Mouse (Mus musculus) left cerebral cortex, postnatal 25 days (tissue): ENCODE measurements at regions not wholly inside any gene's neighbourhood (a gene's known extent, or its start where the extent isn't known, plus 50 kb on each side); places are given as distances from the start of the nearest gene placed in this dataset.

Source experiments
- DNase-seq, 2 experiments: peaks; one replicate each; pipeline ENCODE4 v3.0.0; 2022; ENCODE audit warnings: low spot score in 2 of 2, mixed read lengths in 1 of 2
- intact Hi-C: fragments of 180-260 bp; cut with DNase I; formaldehyde crosslinking; loops from one replicate; pipeline ENCODE4 v1.15.1; 2025

DNA sequence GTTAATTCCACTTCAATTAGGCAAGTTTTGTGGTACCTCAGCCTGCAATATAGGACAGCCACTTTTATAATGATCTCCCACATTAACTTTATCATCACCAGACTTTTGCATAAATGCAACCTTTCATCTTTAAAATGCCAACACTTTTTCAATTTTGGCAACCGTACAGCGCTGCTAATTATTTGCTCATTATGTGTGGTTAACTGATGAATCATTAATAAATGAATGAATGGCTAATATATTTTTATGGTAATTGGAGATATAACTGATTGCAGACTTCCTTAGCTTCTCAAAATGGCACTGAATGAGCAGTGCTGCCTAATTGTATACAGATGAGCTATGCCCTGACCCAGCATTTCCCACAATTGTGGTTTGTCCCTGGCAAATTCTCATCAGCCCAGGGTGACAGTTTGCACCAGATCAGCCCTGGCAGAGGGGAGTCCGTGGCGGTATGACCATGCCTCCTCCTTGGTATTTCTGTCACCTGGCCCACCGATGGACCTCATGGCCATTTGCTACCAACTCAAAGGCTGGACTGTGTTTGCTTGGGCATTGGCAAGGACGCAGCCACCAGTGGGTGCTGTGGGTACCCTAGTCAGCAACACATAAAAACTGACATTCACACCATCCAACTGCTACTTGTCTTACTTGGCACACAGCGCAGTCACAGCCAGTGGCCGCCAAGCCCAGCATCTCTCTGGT lies 173.7 kb upstream of the Lmo4 start:
- intact Hi-C loops, result no loop called here
- no peak for DNase-seq

DNA sequence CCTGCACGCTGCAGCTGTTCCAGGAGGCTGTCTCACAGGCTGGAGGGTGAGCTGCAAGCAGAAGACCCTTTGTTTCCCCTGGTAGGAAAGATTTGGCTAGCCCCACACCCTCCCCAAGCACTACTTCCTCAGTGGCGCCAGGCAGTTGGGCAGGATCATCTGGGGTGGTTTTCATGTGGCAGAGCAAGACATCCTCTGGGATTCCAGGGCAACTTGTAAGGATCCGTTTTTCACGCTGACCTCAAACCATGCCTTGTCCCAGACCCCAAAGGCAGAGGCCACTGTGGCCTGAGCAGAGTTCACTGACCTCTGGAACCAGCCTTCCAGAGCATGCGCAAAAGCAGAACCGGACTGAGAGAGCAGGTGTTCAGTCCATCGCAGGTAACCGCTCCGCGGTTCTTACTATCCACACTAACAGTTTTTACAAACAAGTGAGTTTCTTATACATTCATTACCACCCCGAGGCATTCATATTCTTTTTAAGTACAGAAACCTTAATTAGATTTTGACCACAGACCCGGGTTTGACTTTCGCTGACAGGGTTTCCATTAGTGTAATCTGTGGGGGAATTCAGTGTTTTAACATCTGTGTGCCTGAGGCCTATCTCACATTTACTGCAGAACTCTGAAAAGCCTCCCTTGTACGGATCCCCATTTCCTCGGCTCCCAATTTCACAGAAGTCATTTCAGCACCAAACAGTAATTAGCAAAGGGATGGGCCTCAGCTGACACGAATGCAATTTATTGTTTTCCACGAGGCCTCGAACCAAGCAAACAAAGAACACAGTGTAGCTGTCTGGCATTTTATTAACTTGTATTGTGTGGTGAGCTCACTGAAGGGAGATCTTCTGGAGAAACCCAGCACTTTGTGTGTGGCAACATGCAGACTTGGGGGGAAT lies 172.9 kb upstream of the Lmo4 start:
- no peak for DNase-seq
- intact Hi-C loops, result no loop called here

DNA sequence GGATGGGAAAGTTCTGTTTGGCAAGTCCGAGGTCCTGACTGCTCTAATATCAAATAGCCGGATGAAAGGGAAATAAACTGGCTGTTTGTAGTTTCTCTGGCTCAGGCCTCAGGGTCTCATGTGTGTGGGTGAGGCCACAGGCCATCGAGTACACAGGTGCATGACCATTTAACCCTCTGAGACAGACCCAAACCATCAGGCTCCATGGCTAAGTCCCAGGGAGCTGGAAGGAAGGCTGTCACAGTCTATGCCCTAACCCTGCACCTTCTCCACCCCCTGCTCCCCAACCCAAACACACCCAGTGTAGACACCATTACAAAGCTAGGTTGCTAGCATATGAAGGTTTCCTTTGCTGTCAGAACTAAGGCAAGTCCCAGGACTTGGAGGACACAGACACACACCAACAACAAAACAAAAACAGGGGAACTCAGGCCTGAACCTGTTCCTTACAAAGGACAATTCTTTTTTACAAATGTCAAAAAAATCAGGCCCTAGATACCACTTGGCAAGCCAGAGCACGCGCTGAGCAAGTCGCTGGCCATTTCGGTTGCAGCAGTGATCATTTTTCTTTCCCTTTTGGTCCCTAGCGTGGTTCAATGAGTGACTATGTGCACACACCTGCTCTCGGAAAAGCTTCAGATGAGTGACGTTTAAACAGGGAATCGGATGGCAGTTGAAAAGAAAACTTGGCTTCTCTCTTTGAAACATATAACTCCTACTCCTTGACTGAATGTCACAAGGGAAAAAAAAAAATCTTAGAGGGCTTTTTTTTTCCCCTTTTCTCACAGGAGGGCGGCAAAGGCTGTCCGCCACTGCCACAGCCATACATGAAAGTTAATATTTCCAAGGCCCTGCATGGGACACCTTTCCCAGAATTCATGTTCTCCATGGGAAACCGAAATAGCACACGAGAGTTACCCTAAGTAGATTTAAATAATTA lies 171.7 kb upstream of the Lmo4 start:
- intact Hi-C loops, result no loop called here
- DNase-seq, result no peak

DNA sequence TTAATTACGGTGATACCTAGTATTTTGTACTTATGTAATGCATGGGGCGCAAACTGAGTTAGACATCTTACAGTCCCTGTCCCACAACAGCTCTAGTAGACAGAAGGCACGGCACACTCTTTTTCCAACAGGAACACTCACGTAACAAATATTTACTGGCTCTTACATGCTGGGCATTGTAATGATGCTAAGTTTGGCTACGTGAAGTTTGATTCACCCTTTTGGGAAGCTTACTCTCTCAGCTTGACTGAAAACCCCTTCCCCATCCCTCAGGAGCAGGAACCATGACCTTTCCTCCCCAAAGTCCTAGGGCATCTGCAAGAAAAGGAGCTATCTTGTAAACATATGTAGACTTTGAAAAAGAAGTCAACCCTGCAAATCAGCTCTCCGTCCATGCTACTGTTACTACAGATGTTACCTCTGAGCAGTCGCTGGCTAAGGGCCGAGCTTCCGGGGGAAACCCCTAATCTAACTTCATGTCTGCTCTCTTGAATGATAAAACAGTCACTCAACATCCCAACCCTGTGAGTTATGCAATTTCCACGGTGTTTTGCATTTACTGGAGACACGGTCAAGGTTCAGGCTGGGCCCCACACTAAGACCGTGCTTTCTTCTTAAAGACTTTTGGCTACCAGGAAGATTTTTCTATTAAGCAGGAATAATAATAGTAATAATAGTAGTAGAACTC lies 170.8 kb upstream of the Lmo4 start:
- intact Hi-C loops, result no loop called here
- DNase-seq, result no peak

DNA sequence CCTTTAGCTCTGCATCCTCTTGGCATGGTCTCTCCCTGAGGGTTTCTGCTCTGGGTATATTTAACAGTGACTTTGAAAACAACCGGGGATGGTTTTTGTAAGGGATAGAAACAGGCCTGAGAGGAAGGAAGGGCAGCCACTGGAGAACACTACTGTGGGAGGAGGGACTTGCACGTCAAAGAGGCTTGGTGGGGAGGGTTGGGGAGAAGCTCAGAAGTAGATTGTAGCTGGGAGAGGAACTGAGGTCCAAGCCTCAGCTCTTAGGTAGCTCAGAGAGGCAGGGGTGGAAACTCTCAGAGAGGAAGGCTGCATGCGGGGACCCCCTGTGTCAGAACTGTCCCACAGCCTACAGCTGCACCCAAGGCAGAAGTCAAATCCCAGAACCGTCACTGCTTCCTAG lies 163.3 kb upstream of the Lmo4 start:
- intact Hi-C loops, result no loop called here
- no peak for DNase-seq

DNA sequence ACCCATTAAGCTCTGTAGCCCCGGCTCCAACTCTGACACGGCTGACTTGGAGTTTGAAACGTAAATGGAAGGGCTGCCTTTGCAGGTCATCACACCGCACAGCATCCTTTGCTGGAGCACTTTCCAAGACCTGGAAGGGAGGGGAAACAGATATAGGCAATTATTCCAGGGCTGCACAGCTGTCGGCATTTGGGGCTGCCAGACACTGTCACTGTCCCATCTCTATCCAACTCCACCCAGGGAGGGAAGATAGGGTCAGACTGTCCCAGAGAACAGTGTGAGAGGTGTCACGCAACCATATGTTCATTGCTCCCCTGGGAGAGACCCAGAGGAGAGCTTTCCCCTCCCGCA lies 162.7 kb upstream of the Lmo4 start:
- intact Hi-C loops, result no loop called here
- DNase-seq, result no peak

DNA sequence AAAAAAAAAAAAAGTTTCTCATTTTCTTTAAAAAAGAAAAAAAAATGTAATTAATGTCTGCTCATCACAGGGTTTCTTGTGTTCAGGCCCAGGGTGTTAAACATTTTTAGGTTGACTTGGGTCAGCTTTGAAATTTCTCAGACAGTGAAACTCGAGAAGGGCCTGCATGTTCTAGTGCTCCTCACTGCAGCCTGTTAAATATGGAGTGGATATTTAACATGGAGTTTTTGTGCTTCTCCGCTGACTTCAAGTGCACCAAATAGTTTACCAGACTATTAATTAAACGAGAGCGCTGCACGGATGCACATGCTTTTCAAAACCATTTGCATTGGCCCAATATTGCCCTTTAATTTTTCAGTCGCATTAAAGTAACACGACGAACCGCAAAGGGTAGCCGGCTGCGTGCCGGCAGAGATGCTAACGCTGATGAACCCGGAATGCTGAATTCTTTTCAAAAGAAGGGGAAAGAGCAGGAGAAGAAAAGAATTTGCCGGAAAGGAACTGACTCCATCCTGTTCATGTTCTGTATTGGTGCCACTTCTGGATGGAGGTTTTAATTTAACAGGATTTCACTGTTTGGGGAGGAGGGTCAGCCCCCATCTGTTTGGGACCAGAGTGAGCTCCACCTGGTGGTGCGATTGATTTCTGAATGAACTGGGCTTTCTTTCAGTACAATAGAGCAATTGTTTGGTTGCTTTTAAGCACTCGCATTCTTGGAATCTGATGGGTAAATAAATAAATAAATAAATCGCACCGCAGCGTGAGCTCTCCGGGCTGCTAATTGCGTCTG lies 162.2 kb upstream of the Lmo4 start:
- intact Hi-C loops, result no loop called here
- DNase-seq, result peak; percentile 31 to 53

DNA sequence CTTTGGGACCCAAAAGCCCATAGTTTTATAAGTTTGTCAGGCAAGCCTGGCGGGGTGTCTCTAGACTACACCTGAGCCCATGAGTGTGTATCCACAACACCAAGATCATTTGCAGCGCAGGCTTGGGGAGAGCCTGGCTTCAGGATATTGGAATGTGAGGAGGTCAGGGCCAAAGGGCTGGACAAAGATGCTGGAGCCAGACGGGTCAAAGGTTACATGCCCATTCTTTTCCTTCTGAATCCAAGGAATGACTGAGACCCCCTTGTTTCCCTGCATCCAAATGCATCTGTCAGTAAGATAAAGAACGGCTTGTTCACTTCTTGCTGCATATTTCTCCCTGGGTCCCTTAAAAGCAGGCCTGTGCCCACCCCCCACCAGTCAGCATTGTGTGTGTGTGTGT lies 160.9 kb upstream of the Lmo4 start:
- intact Hi-C loops, result no loop called here
- no peak for DNase-seq

DNA sequence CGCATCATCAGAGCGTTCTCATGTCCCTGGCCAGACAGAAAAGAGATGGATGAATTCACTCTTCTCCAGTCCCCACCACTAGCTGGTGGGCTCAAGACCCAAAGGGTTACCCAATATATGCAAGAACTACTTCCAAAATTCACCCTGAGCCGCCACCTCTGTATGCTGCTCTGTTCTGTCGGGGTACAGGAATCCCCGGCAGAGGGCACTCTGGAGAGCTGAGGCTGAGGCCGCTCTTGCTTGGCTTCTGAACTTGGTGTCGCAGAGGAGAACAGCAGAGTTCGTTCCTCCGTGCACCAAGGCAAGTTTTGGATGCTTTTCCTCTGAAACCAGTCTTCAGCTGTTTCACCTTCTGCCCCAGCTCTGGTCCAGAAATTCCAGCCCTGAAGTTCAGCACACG lies 157.5 kb upstream of the Lmo4 start:
- no peak for DNase-seq
- intact Hi-C loops, result no loop called here

DNA sequence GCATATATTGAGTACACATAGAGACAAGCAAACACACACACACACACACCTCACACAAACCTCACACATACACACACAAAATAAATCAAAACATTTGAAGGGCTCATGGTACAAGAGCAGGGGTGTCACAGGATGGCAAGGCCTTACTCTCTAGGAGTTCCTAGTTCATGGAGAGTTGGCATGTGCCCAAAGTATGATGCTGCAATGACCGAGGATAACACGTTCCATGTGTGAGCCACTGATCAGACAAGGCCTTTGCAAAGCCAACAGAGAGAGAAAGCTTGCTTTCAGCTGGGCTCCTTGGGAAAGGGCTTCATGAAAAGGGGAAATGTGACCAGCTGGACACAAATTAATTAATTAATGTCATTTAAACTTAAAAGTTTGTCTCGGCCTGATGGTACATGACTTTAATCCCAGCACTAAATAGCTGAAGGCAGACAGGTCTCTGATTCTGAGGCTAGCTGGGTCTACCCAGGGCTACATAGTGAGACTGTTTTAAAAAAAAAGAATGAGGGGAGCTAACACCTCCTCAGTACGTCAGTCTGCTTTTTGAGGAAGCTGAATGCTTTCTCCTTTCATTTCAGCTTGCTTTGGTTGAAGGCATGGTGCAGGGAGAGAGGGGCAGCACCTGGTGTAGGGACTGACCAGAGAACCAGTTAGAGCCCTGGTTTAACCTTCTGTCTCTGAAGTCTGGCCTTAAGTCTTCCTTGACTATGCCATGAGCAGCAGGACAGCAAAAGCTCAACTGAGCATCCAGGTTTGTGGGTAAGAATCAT lies 156.4 kb upstream of the Lmo4 start:
- intact Hi-C loops, result no loop called here
- no peak for DNase-seq

DNA sequence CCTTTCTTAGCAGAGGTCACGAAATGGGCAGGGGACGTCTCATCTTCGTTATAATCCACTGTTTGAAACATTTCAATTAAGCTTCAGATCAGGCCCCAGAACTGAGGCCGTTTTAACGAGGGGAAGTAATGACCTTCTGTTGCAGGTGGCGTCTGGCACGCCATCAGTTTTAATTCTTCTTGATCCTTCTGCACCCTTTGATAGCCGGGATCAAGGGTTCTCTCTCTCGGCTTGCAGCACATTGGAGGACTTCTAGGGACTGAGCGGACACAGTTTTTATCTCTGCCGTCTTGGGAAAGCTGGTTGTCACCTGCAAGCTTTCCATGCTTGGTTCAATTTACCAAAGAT lies 151.9 kb upstream of the Lmo4 start:
- no peak for DNase-seq
- intact Hi-C loops, result no loop called here

DNA sequence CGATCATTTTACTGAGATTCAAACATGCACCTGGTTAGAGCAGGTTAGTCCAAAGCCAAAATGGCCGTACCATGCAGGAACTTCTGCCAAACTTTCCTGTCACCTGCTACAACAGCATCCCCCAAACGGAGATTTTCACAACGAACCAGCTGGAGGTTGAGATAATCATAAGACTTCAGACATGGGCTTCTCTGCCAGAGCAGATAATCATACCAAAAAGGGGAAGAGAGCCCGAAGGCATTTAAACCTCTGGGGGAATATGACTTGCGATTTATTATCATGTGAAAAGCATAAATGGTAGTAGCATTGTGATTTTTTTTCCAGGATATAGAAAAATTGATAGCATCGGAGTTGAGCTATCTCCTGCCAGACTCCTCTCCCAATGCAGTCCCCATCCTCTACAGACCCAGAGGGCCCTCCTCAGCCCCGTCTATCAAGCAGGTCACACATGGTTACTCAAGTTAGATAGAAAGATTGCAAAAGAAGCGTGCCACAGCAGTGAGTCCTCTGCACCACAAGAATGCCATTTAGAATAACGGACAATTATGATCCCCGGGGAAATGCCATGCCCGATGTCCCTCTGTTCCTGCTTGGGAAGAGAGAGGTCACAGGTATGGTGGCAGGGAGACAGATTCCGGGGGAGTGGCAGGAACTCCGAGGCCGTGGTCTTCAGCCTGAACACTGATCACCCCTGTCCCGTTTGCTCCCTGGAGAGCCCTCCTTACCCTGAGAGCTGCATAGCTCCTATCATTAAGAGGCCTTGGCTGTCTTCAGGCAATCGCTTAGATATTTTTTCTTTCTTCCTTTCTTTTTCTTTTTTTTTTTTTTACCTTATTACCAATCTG lies 151.3 kb upstream of the Lmo4 start:
- no peak for DNase-seq
- intact Hi-C loops, result no loop called here

DNA sequence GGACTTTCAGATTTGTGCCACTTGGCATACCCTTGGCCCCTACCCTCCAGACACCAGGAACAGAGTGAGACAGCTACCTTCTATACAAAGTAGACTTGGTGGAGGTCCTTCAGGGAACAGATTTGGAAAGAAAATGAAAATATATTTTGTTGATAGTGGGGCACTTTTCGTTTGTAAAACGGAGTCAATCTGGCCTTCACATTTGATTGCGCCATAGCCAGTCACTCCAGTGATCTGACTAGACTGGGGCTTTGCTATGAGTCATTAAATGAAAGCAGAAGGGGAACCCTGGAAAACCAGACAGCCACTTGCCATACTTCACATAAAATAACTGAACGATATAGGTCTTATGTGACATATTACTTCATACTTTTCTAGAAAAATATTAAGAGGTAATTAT lies 147.5 kb upstream of the Lmo4 start:
- DNase-seq, result no peak
- intact Hi-C loops, result no loop called here

DNA sequence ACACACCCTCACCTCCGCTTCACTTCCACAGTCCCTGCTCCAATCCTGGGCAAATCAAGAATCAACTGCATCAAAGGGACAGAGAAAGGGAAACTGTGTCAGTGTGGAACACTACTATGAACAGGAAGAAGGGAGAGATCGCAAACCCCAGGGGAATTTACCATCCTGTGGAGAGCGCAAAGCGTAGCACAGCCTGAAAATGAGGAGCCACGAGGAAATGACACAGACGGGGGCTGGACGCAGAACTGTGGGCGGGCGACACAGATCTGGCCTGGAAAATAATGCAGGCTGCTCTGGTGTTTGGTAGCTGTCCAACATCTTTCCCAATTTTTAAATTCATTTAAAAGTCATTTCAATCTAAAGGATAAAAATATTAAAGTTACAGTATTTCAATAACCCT lies 143.4 kb upstream of the Lmo4 start:
- peak in 1 of 2 experiments; percentile 64 for DNase-seq

DNA sequence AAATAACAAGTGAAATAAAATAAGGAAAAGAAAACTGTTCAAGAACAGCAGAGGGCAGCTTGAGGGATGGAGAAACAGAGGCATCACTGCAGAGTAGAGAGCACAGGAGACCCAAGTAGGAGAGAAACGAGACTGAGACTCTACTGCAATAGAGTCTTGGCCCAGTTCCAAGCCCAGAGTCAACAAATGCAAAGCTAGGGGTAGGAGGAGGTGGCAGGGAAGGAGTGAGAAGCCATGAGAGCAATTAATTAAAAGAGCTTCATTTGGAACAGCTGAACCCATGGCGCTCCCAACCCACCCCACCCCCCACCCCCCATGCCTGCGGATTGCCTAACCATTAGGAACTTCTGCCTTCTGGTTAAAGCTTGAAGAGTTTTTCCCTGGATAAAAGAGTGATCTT lies 130.2 kb upstream of the Lmo4 start:
- DNase-seq, result no peak
- intact Hi-C loops, result no loop called here

More for the DNA sequence above, 143.4 kb upstream of the Lmo4 start:
- intact Hi-C loops, result no loop called here

DNA sequence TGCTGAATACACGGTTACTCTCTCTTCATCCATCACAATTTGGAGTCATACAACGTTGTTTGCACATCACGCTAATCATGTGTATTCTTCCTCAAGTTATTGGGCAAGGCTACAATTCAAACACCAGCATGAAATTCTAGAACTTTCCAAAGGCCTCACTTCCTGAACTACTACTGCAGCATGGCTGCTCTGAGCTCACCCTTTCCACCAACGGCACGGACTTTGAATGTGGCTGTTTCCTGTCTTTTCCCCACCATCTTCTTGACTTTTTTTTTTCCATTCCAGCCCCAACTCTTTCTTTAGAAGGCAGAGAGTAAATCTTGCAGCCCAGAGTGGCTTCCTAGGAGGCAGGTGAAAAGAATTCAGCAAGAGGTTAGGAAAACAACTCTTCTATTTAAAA lies 129.2 kb upstream of the Lmo4 start:
- intact Hi-C loops, result no loop called here

DNA sequence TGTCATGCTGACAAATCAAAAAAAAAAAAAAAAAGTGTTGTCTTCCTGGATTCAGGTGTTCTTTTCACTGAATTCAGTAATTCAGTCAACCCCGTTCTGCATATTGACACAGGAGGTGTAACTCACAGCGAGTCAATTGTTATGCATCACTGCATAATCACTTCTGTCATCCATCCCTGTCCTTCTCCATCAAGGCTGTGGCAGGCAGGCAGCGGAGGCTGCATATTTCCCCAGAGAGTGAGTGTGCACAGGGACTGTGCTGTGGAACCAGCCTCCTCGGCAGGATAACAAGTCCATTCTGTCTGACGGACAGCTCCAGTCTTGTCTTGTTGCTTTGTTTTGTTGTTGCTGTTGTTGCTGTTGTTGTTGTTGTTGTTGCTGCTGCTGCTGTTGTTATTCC lies 127.3 kb upstream of the Lmo4 start:
- intact Hi-C loops, result no loop called here
- no peak for DNase-seq

More for the DNA sequence above, 129.2 kb upstream of the Lmo4 start:
- DNase-seq, result no peak
